Mouse (Mus musculus) T-cell, adult 2 months (primary cell): ENCODE results near the gene Slc1a2.

Experiments used
- DNase-seq: peaks from one replicate; pipeline ENCODE4 v3.0.0; 2022; ENCODE audit warnings: low spot score

Slc1a2 gene

GRCm38 (mm10) chr2:102658163-102658660 is at the start of gene Slc1a2:
Gene Slc1a2, plus strand, starts transcription at chr2:102658659.
- no peak for DNase-seq

GRCm38 (mm10) chr2:102610485-102610884 is 48.0 kb upstream of the Slc1a2 start:
- no peak for DNase-seq

DNA sequence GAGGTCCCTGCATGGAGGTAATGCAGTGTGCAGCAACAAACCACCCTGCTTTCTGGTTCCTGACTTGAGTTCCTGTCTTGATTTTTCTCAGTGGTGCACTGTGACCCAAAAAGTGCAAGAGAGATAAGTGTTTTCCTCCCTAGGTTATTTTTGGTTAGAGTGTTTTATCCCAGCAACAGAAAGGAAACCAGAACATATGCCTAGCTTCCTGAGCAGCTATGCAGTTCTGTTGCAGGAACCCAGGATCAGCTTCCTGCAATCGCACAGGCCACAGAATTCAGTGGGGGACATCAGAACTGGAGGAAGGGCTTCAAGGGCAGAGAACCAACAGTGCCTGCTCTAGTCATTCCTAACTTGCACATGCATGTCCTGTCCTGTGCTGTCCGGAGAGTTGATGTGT is 41.8 kb upstream of the Slc1a2 start:
- no peak for DNase-seq

GRCm38 (mm10) chr2:102620744-102621429 is 37.6 kb upstream of the Slc1a2 start:
- no peak for DNase-seq

GRCm38 (mm10) chr2:102622176-102622575 is 36.3 kb upstream of the Slc1a2 start:
- no peak for DNase-seq

DNA sequence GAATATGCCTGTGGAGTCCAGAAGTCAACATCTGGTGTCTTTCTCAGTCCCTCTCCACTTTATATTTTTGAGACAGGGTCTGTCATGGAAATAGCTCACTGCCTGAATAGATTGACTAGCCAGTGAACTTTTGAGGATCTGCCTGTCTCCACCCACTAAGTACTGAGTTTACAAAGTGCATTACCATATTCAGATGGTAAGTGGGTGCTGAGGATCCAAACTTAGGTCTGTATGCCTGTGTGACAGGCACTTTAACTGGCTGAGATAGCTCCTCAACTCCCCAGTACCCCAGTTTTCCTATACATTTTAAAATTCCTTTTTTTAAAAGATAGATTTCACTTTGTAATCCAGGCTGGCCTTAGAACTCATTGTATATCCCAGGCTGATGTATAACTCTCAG is 35.5 kb upstream of the Slc1a2 start:
- no peak for DNase-seq

- no peak for DNase-seq
Observed at GRCm38 (mm10) chr2:102624538-102624937, 33.9 kb upstream of the Slc1a2 start.

DNA sequence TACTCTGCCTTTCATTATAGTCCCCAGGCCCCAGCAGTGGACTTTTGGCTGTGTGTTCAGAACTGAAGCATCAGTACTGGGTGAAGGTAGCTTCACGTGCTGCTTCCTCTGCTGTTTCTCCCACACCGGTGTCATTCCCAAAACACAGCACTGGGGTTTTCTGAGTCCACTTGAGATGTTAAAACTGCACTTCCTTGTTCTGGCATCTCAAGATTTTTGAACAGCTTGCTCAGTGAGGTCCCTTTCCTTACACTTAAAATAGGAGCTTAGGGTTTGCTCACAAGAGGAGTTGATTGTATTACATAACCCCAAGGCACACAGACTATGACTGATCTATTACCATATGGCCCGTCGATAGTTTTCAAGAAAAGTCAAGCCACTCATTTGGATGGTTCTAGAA is 26.1 kb upstream of the Slc1a2 start:
- DNase-seq = no peak

GRCm38 (mm10) chr2:102634010-102634409 is 24.4 kb upstream of the Slc1a2 start:
- no peak for DNase-seq

DNA sequence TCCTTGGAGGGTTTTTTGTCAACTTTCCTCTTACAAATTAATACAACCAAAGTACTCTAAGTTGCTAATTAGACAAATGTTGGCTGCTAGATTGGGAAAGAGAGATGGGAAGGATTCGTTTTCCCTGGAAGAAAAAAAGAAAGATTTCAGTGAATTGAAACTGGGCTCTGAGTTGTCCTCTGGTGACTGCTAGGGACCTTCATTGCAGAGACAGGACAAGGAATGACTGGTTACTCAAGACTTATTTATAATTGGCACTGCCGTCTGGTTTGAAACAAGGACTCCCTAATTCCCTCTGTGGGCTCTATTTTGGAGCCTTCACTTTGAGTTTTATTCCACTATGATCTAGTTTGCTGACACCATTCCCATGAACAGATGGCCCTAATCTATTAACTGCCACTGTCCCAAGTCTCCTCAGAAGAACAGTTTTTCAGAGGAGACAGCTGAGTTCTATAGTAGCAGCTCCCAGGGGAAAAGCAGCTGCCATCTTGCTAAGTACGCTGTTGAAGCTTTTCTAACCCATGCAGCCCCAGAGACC is 22.9 kb upstream of the Slc1a2 start:
- no peak for DNase-seq

DNA sequence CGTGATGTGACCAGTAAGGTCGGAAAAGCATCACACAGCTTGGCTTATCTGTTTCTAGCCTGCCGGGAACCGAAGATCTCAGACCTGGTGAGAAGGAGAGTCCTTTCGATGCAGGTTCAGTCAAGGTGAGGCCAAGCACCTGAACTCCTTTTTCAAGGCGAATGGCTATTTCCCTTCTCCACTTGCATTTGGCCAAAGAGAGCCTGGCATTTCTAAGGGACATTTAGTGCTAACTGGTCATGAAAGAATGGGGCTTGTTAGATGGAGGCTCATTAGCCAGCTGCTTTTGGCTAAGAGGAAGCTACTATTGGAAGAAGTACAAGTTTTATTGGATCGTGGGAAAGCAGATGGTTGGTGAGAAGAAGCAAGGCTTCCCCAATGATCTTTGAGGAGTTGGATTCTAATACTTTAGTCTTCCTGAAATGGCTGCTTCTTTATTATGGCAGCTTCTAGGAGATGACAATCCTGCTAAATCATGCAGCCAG is 22.3 kb upstream of the Slc1a2 start:
- no peak for DNase-seq

- no peak for DNase-seq
Observed at GRCm38 (mm10) chr2:102638140-102638539, 20.3 kb upstream of the Slc1a2 start.

GRCm38 (mm10) chr2:102638690-102639089 is 19.8 kb upstream of the Slc1a2 start:
- DNase-seq = no peak

- DNase-seq = no peak
Observed at GRCm38 (mm10) chr2:102648845-102649500, 9.5 kb upstream of the Slc1a2 start.

GRCm38 (mm10) chr2:102650322-102650721 is 8.1 kb upstream of the Slc1a2 start:
- no peak for DNase-seq

DNA sequence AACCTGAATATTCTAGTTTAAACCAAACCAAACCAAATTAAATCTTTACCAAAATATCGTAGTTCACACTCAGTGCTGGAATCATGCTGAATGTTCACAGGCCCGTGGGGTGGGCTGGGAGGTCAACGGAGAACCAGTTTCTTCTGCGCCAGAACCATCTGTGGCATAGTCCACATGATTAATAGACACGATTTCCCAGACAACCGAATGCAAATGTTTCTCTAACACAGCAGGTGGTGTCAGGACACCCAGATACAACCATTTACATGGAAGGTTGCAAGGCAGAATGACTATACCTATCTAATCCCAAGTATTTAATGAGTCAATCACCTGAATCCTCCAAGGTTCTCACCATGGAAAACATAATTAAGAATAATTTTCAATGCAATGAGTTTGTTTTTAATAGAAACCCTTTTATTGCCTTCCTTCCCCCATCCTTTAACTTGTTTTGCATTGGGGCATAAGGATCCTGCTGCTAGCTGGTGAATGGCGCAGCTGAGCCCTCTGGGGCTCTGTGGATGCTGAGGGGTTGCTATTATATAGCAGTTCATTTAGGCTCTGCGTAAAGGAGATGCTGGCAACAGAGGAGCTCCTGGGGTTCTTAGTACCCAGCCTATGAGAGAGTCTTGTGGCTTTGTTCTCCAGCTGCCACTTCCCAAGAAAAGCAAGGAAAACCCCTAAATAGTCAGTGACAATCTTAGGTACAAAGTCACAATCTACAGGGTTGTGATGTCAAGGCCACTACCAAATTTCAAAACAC is 2.3 kb upstream of the Slc1a2 start:
- DNase-seq = no peak

- no peak for DNase-seq
Observed at GRCm38 (mm10) chr2:102657726-102658125, 733 bp upstream of the Slc1a2 start.

DNA sequence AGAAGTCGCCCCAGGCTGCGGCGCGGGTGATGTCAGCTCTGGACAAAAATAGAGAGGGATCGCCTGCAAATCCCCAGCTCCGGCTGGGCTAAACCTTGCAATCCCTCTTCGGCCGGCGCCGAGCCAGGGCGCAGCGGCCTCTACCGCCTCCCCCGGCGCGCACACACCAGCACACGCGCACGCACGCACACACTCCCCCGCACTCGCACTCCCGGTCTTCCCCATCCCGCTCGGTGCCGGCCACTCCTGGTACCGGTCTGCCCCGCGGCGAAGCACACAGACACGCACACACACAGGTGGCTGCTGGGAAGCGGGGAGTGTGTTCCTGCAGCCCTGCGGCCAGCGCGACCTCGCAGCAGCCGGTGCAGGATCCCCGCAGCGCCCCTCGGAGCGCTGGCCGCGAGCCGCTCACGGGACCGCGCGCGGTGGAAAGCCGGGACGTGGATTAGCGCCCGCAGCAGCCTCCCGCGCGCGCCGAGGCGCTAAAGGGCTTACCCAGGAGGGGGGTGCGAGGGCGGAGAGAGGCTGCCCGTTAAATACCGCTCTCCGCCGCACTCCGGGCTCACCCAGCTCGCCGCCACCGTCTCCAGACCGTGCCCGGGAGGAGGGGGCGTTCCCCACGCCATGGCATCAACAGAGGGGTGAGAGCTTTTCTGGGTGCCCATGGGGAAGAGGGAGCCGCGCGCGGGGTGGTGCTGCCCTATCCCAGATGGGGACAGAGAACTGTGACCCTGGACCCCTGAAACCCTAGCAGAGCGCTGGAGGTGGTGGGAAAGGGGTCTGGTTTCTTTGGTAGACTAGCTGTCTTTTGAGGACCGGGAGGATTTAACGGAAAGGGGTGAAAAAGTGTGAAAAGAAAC is 432 bp downstream of the Slc1a2 start:
- no peak for DNase-seq

DNA sequence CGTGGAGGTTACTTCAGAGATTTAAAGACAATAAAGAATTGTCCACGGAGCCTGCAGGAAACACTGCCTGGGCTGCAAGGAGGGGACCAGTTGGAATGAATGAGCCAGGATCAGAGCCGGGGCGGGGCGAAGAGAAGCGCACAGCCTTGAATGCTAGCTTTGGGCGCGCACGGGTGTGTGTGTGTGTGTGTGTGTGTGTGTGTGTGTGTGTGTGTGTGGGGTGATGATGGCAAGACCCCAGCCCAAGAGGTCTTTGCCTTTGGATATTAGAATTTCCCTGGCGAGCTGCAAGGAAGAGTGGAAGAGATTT is 1.0 kb downstream of the Slc1a2 start:
- DNase-seq = no peak

GRCm38 (mm10) chr2:102661052-102661451 is 2.6 kb downstream of the Slc1a2 start:
- DNase-seq = no peak

GRCm38 (mm10) chr2:102662911-102663310 is 4.5 kb downstream of the Slc1a2 start:
- DNase-seq = no peak

DNA sequence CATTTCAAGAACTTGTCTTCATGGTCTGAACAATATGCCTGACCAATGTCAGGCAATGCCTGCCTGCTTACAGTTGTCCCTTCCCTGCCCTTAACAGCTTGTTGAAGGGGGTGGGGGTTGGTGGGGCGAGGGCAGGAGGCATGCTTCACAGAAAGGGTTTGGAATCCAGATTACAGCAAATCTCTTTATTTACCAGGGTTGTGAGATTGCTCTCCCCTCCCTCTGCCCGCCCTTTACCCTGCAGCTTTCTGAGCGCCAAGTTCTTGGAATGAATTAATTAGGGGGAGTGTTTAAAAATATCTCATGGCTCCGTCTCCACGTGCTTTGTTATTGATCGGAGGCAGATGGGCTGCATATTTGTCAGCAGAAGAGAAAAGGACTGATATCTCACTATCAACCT is 4.9 kb downstream of the Slc1a2 start:
- no peak for DNase-seq
